Mouse (Mus musculus): Measurements from ENCODE around the gene Usp2. TPM values are rescaled to one million over a fixed set of nuclear protein-coding genes. Genes with fewer than 3 reads are reported as not detected.
A peak's percentile ranks its signal among the peaks of the same experiment; 100 is the strongest.

The Usp2 gene
- total RNA-seq, 1 experiment, result 3.9 TPM

- Histone ChIP-seq H3K27ac (ENCODE audit: insufficient read depth, low read depth, low read length, poor library complexity, severe bottlenecking) (no peak overlapping the region), H3K36me3 (ENCODE audit: control insufficient read depth, insufficient read depth, low read length, poor library complexity, severe bottlenecking) (no peaks in the 10 kb centered on the region), H3K9ac (ENCODE audit: insufficient read depth, low read depth, low read length, poor library complexity, severe bottlenecking) (no peak overlapping the region), H3K4me1 (ENCODE audit: control insufficient read depth in 2 of 2, insufficient read depth in 2 of 2, low read length in 2 of 2, poor library complexity in 1 of 2) (peaks cover 0 to 17% of the 10 kb centered on the region in 2 experiments; a peak in 1 of 4 replicates), H3K4me3 (ENCODE audit: insufficient read depth in 1 of 2, low read depth in 1 of 2, low read length in 2 of 2, poor library complexity in 1 of 2, severe bottlenecking in 1 of 2) (no peak overlapping the region), H3K9me3 (ENCODE audit: control insufficient read depth, insufficient read depth, low read depth, low read length) (no peaks in the 10 kb centered on the region)
- no peak for TF ChIP-seq ZC3H11A (IDR thresholded peaks at IDR 0.05; ENCODE audit: borderline replicate concordance, low read depth, low read length)
- no peak for TF ChIP-seq HCFC1 (IDR thresholded peaks at IDR 0.05; ENCODE audit: borderline replicate concordance, insufficient read depth, low read length)
- no peak for TF ChIP-seq MAFK (IDR thresholded peaks at IDR 0.05; ENCODE audit: insufficient read depth, low read depth, low read length)
- no peak for TF ChIP-seq ZNF384 (IDR thresholded peaks at IDR 0.05; ENCODE audit: low read depth, low read length)
- TF ChIP-seq CHD2 (IDR thresholded peaks at IDR 0.05; ENCODE audit: low read depth, low read length), result no peak
- DNase-seq (ENCODE audit: low read depth, low spot score), result peak; percentile 73
- in situ Hi-C loops (cut with MboI; ENCODE audit: low sequenced_read_pairs in 2 of 2, unreplicated experiment in 2 of 2), result no loop called here
Measured at GRCm38 (mm10) chr9:44074395-44075275, 7.8 kb downstream of the Usp2 start.

DNA sequence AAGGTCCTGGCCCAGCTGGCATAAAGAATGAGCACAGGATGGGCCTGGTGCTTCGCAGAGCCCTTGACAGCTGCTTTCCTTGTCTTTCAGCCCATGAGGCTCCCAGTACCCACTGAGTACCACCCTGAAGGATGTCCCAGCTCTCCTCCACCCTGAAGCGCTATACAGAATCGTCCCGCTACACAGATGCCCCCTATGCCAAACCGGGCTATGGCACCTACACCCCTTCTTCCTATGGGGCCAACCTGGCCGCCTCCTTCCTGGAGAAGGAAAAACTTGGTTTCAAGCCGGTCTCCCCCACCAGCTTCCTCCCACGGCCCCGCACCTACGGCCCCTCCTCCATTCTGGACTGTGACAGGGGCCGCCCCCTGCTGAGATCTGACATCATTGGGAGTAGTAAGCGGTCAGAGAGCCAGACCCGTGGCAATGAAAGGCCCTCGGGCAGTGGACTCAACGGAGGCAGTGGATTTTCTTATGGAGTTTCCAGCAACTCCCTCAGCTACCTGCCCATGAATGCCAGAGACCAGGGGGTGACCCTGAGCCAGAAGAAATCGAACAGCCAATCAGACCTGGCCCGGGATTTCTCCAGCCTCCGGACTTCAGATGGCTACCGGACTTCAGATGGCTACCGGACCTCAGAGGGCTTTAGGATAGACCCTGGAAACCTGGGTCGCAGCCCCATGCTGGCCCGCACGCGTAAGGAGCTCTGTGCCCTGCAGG lies 8.6 kb downstream of the Usp2 start:
- Histone ChIP-seq H3K9ac (ENCODE audit: insufficient read depth, low read depth, low read length, poor library complexity, severe bottlenecking) (no peak overlapping the region), H3K9me3 (ENCODE audit: control insufficient read depth, insufficient read depth, low read depth, low read length) (no peaks in the 10 kb centered on the region), H3K4me1 (ENCODE audit: control insufficient read depth in 2 of 2, insufficient read depth in 2 of 2, low read length in 2 of 2, poor library complexity in 1 of 2) (peaks cover 0 to 17% of the 10 kb centered on the region in 2 experiments; a peak in 1 of 4 replicates), H3K27ac (ENCODE audit: insufficient read depth, low read depth, low read length, poor library complexity, severe bottlenecking) (no peak overlapping the region), H3K4me3 (ENCODE audit: insufficient read depth in 1 of 2, low read depth in 1 of 2, low read length in 2 of 2, poor library complexity in 1 of 2, severe bottlenecking in 1 of 2) (no peak overlapping the region), H3K36me3 (ENCODE audit: control insufficient read depth, insufficient read depth, low read length, poor library complexity, severe bottlenecking) (no peaks in the 10 kb centered on the region)
- no peak for DNase-seq (ENCODE audit: low read depth, low spot score)
- TF ChIP-seq ZNF384 (IDR thresholded peaks at IDR 0.05; ENCODE audit: low read depth, low read length) (no peak), MAFK (IDR thresholded peaks at IDR 0.05; ENCODE audit: insufficient read depth, low read depth, low read length) (no peak), ZC3H11A (IDR thresholded peaks at IDR 0.05; ENCODE audit: borderline replicate concordance, low read depth, low read length) (no peak), HCFC1 (IDR thresholded peaks at IDR 0.05; ENCODE audit: borderline replicate concordance, insufficient read depth, low read length) (no peak), CHD2 (IDR thresholded peaks at IDR 0.05; ENCODE audit: low read depth, low read length) (no peak)
- in situ Hi-C loops (cut with MboI; ENCODE audit: low sequenced_read_pairs in 2 of 2, unreplicated experiment in 2 of 2), result no loop called here

GRCm38 (mm10) chr9:44075996-44076763 lies 9.4 kb downstream of the Usp2 start:
- H3K36me3 ChIP-seq (ENCODE audit: control insufficient read depth, insufficient read depth, low read length, poor library complexity, severe bottlenecking), result no peaks in the 10 kb centered on the region
- H3K4me3 ChIP-seq (ENCODE audit: insufficient read depth in 1 of 2, low read depth in 1 of 2, low read length in 2 of 2, poor library complexity in 1 of 2, severe bottlenecking in 1 of 2), result no peak overlapping the region
- H3K9me3 ChIP-seq (ENCODE audit: control insufficient read depth, insufficient read depth, low read depth, low read length), result no peaks in the 10 kb centered on the region
- TF ChIP-seq ZNF384 (IDR thresholded peaks at IDR 0.05; ENCODE audit: low read depth, low read length) (no peak), MAFK (IDR thresholded peaks at IDR 0.05; ENCODE audit: insufficient read depth, low read depth, low read length) (no peak), ZC3H11A (IDR thresholded peaks at IDR 0.05; ENCODE audit: borderline replicate concordance, low read depth, low read length) (no peak), HCFC1 (IDR thresholded peaks at IDR 0.05; ENCODE audit: borderline replicate concordance, insufficient read depth, low read length) (no peak), CHD2 (IDR thresholded peaks at IDR 0.05; ENCODE audit: low read depth, low read length) (no peak)
- H3K9ac ChIP-seq (ENCODE audit: insufficient read depth, low read depth, low read length, poor library complexity, severe bottlenecking), result no peak overlapping the region
- no peak overlapping the region for H3K27ac ChIP-seq (ENCODE audit: insufficient read depth, low read depth, low read length, poor library complexity, severe bottlenecking)
- peaks cover 0 to 11% of the 10 kb centered on the region in 2 experiments; a peak in 1 of 4 replicates for H3K4me1 ChIP-seq (ENCODE audit: control insufficient read depth in 2 of 2, insufficient read depth in 2 of 2, low read length in 2 of 2, poor library complexity in 1 of 2)
- in situ Hi-C loops (cut with MboI; ENCODE audit: low sequenced_read_pairs in 2 of 2, unreplicated experiment in 2 of 2), result no loop called here
- DNase-seq (ENCODE audit: low read depth, low spot score), result no peak

DNA sequence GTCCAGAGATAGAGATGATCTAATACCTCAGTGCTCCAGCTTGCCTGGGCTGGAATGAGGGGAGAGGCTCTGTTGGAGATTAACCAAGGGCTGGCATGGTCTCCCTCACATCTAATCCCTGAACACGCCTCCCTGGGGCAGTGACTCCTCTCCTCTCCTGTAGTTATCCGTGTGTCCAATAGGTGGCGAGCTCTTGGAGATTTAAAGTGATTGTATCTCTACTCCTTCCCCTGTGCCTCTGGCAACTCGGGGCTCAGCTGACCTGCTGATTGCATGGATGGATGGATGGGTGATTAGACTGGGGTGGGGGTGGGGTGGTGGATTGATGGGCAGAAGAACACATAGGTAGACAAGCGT lies 9.9 kb downstream of the Usp2 start:
- H3K4me1 ChIP-seq (ENCODE audit: control insufficient read depth in 2 of 2, insufficient read depth in 2 of 2, low read length in 2 of 2, poor library complexity in 1 of 2), result peaks cover 0 to 9% of the 10 kb centered on the region in 2 experiments; a peak in 1 of 4 replicates

More for the DNA sequence above, 9.9 kb downstream of the Usp2 start:
- no peak overlapping the region for H3K4me3 ChIP-seq (ENCODE audit: insufficient read depth in 1 of 2, low read depth in 1 of 2, low read length in 2 of 2, poor library complexity in 1 of 2, severe bottlenecking in 1 of 2)
- H3K27ac ChIP-seq (ENCODE audit: insufficient read depth, low read depth, low read length, poor library complexity, severe bottlenecking), result no peak overlapping the region
- H3K36me3 ChIP-seq (ENCODE audit: control insufficient read depth, insufficient read depth, low read length, poor library complexity, severe bottlenecking), result no peaks in the 10 kb centered on the region
- peak; percentile 79 for DNase-seq (ENCODE audit: low read depth, low spot score)
- H3K9me3 ChIP-seq (ENCODE audit: control insufficient read depth, insufficient read depth, low read depth, low read length), result no peaks in the 10 kb centered on the region
- no peak overlapping the region for H3K9ac ChIP-seq (ENCODE audit: insufficient read depth, low read depth, low read length, poor library complexity, severe bottlenecking)
- TF ChIP-seq HCFC1 (IDR thresholded peaks at IDR 0.05; ENCODE audit: borderline replicate concordance, insufficient read depth, low read length) (no peak), ZC3H11A (IDR thresholded peaks at IDR 0.05; ENCODE audit: borderline replicate concordance, low read depth, low read length) (no peak), ZNF384 (IDR thresholded peaks at IDR 0.05; ENCODE audit: low read depth, low read length) (no peak), MAFK (IDR thresholded peaks at IDR 0.05; ENCODE audit: insufficient read depth, low read depth, low read length) (no peak), CHD2 (IDR thresholded peaks at IDR 0.05; ENCODE audit: low read depth, low read length) (no peak)
- in situ Hi-C loops (cut with MboI; ENCODE audit: low sequenced_read_pairs in 2 of 2, unreplicated experiment in 2 of 2), result no loop called here
